Mouse (Mus musculus) inflammation-experienced regulatory T-cells, adult 6 months (primary cell): ENCODE measurements around the gene Sema4f. TPM values are rescaled to one million over a fixed set of nuclear protein-coding genes. Genes with fewer than 3 reads are reported as not detected.

ENCODE experiments used
- ATAC-seq: one replicate; pipeline ENCODE4 v1.8.0; 2017
- polyA plus RNA-seq, 3 experiments: library from polyadenylated mRNA; unstranded; fragments of 100-300 nt; shearing (Covaris generic); gene quantifications; one replicate each; pipeline ENCODE4 v1.2.1; 2017

Gene Sema4f
- polyA plus RNA-seq, 3 experiments from 2014 or later: 2.4 to 3.6 (median 3.1) TPM

DNA sequence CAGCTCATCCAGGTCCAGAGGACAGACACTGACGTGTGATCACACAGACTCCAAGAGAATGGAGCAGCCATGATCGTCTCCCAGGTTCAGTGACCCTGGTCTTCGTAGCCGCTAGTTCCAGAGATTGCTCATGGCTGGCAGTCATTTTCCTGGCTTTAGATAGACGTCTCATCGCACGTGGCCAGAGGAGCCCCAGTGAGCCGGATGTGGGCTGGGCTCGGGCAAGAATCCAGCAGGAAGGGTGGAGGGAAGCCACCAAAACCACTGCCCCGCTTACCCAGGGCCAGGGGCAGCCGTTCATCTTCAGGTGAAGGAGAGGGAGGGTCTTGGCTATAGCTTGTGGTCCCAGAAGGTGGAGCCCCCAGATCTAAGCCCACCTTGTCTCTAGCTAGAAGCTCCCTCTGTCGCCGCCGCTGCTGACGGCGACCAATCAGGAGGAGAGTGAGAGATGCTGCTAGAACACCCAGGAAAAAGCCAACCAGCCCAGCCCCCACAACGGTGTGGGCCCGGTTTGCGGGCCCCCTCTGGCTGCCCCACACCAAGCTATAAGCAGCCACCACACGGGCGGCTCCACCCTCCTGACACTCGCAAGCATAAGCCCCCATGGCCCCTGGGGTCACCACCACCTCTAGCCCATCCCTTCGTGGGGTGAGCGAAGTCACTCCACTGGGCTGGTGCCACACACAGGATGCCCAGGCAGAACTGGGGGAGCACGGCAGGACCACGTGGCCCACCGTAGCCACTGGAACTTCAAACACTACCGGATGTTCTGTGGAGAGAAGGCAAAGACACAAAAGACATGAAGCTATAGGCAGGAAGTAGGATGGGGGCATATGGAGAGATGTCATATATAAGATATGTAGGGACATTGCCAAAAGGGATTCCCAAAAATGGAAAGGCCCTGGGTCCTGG, 26.0 kb downstream of the Sema4f start:
- peak; percentile 82 for ATAC-seq

DNA sequence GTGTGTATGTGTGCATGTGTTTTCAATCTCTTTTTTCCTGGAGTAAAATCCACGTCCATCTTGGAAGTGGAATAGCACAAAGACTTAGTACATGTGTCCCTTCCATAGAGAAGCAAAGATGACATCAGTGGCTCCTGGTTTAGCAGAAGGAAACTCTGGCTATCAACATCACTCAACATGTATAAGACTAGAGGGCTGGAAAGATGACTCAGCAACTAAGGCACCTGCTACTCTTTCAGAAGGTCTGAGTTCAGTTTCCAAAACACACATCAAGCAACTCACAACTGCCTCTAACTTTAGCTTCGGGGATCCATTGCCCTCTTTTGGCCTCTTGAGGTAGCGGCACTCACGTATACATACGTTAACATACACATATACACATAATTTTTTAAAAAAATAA, 28.3 kb downstream of the Sema4f start:
- no peak for ATAC-seq

DNA sequence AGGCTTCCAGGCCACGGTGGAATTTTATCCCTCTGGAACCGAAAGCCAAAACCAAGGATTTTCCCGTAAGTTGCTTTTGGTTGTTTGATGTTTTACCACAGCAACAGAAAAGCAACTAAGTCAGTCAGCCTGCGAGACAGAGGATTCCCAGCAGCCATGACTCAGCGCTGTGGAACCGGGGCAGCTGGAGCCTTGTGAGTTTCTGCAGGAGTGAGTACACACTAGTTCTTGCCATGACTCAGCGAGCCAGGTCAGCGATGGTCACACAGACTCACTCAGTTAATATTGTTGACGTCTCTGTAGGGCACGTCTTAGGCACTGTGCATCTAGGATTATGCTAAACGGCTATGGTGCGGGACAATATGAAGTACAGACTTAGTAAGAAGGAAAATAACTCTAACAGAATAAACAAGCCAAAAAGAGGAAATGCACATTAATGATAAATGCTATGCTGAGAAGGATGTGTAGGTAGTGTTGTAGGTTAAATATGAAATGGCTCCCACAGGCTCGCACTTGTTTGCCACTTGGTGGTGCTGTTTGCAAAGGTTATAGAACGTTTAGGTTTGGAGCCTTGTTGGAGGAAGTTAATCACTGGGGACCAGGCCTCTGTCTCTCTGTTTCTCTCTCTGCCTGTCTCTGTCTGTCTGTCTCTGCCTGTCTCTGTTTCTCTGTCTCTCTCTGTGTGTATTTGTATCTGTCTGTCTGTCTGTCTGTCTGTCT, 30.3 kb downstream of the Sema4f start:
- peak; percentile 34 for ATAC-seq

DNA sequence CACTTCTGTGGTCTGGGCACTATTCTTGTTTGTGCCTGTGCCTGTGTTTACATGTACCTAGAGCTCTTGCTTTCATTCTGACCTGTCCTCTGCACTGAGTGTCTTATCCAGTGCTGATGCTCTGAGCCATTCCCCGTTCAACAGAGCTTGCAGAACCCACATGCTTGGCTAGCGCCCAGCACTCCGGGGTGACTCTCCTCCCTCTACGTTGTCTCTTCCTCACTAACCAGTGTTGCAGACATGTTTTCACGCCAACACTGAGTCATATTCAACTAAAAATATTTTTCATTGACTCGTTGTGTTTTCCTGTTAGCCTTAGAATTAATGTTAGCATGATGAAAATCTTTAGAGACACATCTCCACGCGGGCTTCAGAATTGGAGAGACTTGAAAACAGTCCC, 31.5 kb downstream of the Sema4f start:
- no peak for ATAC-seq

DNA sequence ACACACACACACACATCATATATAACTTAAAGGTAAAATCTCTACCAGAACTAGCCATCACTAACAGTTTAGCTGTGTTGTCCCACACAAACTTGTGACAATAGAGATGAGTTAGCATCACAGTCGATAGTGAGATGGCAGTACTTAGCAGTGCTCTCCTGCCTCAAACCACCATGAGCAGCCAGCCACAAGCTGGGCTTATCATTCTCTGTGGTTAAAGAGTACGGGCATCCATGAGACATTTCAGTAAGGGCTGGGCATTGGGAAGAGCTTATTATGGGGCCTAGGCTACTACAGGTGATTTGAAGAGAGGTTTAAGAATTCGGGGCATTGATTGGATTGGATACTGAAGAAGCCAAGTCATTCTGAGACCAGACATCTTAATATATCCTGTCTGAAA, 32.6 kb downstream of the Sema4f start:
- no peak for ATAC-seq

DNA sequence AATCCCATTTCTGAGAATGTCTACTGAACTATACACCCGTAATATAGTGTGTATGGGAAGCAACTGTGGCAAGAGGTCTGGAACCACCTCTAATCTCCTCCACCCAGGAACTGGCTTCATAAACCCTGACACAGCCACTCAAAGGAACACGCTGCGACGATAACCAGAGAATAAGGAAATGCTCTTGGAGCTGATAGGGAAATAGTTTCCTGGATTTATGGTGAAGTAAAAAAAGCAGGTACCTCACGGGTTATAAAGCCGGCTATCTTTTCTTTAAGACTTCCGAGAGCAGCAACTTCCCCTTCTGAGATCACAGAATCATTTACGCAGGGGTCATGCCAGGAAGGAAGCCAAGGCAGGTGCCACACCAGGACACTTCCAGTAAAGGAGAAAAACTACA, 37.0 kb downstream of the Sema4f start:
- no peak for ATAC-seq

DNA sequence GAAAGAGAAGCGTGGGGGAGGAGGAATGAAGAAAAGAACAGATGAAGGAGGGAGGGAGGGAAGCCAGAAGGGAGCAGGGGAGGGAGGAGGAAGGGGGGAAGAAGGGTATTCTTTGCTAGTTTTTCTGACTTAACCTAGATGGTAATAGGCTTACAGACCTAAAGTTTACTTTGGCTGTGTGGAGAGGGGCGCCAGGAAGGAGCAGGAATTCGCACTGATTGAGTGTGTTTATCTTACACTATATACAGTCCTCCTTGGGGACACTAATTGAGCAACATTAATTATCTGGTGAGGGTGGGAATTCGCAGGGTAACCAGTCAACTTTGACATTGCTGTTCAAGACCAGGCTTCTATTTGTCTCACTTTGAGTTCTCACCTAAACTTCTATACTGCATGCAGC, 40.8 kb downstream of the Sema4f start:
- ATAC-seq: no peak

DNA sequence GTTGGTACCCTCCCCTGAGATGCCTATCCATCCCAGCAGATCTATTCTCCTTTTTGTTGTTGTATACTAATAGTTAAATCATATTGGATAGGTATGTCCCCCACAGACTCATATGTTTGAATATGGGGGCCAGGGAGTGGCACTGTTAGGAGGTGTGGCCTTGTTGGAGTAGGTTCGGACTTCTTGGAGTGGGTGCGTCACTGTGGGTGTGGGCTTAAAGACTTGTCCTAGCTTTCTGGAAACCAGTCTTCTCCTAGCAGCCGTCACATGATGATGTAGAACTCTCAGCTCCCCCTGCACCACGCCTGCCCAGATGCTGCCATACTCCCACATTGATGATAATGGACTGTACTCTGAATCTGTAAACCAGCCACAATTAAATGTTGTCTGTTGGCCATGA, 41.3 kb downstream of the Sema4f start:
- no peak for ATAC-seq

DNA sequence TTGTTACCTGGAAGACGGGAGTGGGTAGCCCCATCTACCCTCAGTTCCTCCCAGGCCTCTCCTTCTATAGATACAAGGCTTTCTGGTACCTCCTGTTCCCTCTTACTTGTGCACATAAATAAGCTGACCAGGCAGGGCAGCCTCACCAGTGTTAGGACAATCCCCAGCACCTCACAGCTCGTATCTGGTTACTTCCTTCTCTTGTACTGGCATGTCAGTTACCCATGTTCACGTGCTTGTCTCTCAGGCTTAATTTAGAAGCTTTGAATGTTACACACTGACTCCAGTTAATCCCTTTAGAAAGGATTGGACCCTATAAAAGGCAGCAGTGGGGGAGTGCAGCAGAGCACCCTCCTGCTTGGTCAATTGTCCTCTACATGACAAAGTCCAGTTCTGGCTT, 42.3 kb downstream of the Sema4f start:
- ATAC-seq: no peak

DNA sequence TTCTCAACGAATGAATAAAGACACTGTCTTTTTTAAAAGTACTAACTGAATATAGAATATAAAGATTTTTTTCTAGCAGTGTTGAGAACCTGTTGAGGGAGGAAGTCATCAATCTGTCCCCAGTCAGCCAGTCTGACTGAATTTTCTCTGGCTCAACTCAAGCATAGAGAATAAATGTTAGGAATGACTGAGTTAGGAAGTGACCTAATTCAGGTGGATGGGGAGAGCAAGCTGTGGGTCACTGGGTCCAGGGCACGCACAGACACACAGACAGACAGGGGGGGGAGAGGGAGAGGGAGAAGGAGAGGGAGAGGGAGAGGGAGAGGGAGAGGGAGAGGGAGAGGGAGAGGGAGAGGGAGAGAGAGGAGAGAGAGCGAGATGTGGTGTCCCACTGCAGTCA, 46.2 kb downstream of the Sema4f start:
- ATAC-seq: no peak

DNA sequence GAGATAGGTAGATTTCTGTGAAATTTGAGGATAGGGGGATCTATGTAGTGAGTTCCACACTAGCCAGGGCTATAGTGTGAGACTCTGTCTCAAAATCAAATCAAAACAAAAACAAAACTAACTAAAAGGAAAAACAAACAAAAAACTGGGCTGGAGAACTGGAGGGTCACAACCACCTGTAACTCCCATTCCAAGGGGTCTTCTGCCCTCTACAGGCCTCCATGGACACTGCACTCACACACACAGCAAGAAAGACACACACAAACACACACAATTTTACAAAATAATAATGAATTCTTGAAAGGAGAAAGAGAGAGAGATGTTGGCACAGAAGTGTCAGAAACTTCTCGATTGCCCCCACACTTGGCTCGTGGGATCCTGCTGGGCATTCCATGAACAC, 47.0 kb downstream of the Sema4f start:
- ATAC-seq: no peak

DNA sequence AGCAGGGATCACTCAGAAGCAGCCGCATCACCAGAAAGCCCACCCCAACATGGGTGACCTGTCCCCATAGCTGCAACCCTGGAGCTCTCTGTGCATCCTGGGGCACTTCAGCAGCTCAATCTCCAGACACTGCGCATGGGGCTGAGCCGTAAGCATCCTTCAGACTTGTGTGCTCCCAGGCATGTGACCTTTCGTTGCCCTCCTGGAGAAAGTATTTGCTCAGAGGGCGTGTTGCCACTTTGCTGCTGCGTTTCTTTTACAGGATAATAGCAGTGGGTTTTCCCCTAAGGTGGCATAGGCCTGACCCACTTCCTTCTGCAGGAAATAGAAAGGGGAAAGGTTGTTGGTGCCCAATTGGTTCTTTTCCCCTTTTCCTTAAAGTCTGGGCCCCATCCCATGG, 48.1 kb downstream of the Sema4f start:
- ATAC-seq: peak; percentile 38

DNA sequence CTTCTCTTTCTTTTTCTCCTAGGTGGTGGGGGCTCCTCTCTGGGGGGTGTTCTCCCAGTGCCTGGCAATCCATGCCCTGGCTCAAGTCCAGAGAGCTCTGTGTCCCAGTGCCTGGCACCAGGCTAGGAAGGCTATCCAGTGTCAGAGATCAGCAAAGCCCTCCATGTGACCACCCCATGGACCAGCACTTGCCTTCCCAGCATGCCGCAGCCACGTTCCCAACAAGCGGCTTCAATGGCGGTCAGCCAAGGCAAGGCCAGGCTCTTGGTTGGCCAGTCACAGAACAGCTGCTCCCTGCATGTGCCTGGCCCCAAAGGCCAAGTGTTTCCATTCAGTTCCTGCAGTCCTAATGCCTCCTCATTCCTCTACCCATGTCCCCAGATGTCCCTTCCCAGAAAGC, 53.2 kb downstream of the Sema4f start:
- ATAC-seq: no peak

DNA sequence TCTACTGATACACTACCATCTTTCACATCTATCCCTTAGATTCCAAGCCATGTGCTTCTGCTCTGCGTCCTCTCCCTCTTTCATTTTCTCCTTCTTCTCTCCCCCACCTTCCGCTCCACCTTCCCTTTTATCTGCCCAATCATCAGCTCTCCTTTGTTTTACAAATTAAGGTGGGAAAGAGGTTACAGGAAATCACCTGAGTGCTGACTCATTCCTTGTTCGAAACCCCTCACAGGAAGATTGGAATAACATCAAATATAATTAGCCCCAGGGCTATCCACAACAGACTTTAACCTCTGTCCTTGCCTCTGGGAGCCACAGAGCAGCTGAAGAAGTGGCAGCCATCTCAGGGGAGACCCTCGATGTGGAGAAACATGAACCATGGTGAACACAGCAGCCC, 53.7 kb downstream of the Sema4f start:
- ATAC-seq: no peak

DNA sequence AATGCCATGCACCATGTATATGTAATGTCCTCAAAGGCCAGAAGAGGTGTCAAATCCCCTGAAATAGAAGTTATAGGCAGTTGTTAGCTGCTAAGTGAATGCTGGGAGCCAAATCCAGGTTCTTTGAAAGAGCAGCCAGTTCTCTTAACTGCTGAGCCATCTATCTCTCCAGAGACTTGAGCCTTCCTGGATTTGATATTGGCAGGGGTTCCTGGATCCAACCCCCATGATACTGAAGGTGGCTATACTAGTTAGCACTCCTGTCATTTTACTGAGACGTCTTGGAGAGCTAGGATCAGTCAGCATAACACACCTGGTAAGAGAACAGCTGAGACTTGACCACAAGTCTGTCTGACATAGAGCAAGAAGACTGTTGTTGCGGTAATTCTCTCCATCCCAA, 54.1 kb downstream of the Sema4f start:
- ATAC-seq: no peak

DNA sequence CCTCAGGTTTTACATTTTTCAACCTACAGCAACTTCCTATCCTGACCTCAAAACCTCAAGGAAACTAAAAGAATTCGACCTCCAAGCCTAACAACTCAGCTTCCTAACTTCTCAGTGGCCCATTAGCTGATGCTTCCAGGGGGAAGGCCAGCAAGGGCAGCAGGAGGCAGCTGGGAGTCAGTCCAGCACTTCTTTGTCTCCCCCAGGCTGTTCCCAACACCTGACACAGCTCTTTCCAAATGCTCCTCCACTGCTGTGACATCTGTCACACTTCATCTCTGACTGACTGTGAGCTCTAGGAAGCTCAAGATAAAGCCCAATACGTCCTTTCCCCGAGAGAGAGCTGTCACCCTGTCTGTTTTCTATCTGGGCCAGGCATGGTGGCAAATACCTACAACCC, 55.0 kb downstream of the Sema4f start:
- ATAC-seq: no peak

DNA sequence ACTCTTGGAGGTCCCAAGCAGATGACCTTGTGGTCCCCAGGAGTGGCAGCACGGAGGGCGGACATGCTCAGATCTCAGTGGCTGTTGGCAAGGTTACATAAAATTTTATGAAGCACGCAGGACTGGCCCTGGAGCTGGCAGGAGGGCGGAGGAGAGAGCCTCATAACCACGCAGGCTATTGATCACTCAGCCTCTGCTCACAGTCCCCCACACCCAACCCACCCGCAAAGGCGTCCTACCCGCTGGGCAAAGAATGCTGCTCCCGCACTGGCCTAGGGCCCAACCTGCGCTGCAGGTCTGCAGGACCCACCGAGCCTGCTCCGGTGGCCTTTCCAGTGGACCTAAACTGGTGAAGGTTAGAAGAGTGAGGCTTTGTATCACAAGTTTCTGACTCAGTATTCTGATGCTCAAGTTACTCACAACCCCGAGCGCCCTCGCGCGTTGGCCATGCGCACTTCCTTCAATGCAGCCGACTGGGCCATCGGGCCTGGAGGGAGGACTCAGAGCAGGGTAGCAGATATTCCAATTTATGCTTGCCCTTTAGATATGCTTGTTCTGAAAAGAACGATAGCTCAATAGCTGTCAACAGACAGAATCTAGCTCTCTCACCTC, 58.0 kb downstream of the Sema4f start:
- no peak for ATAC-seq

DNA sequence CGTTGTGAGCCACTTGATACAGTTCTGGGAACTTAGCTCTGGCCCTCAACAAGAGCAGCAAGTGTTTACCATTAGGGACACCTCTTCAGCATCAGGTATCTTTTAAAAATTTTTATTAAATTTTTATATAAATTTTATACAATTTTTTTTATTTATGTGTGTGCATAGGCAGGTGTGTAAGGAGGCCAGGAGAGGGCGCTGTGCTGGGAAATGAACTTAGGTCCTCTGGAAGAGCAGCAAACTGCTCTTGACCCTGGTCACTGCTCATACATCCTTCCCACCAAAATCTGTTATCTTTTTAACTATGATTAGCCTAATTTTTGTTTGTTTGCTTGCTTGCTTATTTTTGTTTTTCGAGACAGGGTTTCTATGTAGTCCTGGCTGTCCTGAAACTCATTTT, 58.8 kb downstream of the Sema4f start:
- no peak for ATAC-seq

DNA sequence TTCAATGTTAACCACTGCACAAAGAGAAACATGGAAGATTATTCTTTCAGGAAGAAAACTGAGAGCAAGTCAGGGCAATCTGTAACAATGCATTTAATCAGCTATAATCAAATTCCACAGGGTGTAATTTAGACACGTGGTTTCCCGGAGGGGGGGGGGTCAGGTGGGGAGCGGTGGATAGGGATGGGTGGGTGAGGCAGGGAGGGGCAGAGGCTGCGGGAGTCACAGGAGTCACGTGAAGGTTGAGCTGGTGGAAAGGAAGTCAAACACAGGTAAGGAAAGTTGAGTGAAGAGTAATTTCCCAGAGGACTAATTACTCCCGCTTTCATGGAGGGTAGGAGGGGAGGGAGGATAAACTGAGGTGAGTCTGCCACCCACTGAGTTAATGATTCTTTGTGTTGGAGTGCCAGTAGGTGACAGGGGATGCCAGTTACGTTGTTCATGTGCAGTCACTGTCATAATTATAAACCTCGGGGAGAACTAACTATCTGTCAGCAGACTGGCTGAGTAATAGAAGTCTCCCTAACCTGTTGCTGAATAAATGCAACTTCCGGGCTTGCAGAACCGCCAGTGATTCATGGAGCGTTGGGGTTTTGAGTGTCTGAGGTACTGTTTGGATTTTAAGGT, 60.0 kb downstream of the Sema4f start:
- no peak for ATAC-seq

DNA sequence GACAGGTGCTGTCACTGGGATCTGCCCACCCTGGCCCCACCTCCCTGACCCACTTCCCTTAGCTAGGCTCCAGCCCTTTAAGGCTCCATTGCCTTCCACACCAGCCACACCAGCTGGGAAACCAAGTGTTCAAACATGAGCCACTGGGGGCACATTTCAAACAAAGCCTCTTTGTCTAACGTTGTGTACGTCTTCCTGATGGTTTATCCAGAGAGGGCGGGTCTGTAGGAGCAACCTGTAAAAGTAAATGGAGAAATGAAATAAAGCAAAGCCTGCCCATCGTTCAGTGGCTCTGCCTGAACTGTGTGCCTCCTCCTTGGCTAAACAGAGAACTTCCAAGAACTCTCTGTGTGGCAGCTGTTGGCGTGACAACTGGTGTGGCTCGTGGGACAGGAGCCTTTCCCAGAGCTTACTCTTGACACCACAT, 64.0 kb downstream of the Sema4f start:
- no peak for ATAC-seq

DNA sequence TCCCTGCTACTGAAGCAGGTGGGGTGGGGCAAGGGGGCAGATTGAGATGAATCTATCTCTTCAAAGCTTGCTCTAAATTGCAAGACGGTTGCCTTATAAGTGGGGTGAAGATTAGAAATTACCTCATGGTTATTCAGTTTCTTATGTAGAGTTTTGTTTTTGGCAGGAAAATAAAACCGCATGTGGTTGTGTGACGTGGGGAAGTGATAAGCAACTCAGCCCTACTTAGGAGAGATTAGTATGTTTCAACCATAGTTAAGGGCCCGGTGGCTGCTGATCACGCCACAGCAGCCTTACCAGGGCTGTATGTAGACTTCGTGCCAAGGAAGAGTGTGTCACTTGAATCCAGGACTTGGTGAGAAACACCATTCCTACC, 67.2 kb downstream of the Sema4f start:
- ATAC-seq: peak; percentile 75

DNA sequence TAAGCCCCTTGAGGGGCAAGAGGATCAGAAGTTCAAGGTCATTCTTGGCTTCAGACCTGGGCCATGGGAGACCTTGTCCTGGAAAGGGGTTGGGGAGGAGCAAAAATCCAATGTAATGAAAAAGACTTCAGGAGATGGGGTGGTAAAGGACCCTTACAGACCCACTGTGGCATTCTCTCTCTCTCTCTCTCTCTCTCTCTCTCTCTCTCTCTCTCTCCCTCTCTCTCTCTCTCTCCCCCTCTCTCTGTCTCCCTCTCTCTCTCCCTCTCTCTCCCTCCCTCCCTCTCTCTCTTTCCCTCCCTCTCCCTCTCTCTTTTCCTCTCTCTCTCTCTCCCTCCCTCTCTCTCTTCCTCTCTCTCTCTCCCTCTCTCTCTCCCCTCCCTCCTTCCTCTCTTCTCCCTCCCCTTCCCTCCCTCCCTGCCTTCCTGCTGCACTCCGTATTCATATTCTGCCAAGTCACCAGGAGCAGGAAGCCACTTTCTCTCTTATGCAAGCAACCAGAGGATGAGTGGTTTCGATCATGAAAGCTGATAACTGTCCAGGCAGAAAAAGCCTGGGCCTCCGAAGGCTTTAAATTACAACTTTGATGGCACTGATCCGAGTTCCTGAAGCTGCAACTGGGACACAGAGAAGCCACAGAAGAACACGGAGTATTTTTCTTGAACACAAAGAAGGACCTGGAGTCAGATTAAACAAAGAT, 67.8 kb downstream of the Sema4f start:
- peak; percentile 67 for ATAC-seq

DNA sequence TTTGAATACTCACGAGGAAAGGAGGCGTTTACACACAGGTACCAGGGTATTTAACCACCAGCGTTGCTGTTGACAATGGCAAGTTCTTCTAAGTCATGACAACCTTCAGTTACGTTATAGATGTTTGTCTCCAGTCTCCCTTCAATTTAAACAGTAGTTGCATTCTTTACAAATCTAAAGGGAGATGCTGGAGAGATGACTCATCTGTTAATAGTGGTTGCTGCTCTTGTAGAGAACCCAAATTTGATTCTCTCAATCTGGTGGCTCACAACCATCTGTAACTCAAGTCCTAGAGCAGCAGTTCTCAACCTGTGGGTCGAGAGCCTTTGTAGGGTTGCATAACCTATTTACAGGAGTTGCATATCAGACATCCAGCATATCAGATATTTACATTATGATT, 71.1 kb downstream of the Sema4f start:
- ATAC-seq: no peak
